Mouse (Mus musculus) liver, embryonic 15.5 days (tissue): ENCODE measurements at regions not wholly inside any gene's neighbourhood (a gene's known extent, or its start where the extent isn't known, plus 50 kb on each side); places are given as distances from the start of the nearest gene placed in this dataset.

Source experiments
- ATAC-seq: fragments of 200-750 bp; cut with Nextera tagmentation; 2 replicates; pipeline ENCODE4 v1.8.0; 2017; ENCODE audit warnings: moderate number of reproducible peaks, mild to moderate bottlenecking, moderate library complexity; ENCODE audit not compliant: insufficient read depth
- H3K27ac ChIP-seq: fragments of 300-500 bp; sonication (generic); replicated peaks from 2 replicates; pipeline ENCODE4 v1.5.1; 2015; ENCODE audit warnings: mild to moderate bottlenecking, inconsistent platforms
- H3K27me3 ChIP-seq: fragments of 300-500 bp; sonication (generic); 2 replicates; pipeline ENCODE4 v1.6.1; 2015; ENCODE audit warnings: mild to moderate bottlenecking, inconsistent platforms
- H3K36me3 ChIP-seq: fragments of 300-500 bp; sonication (generic); replicated peaks from 2 replicates; pipeline ENCODE4 v1.6.1; 2015; ENCODE audit warnings: moderate library complexity, mild to moderate bottlenecking, inconsistent platforms
- H3K4me1 ChIP-seq: fragments of 300-500 bp; sonication (generic); replicated peaks from 2 replicates; pipeline ENCODE4 v1.6.1; 2015; ENCODE audit warnings: inconsistent platforms
- H3K4me2 ChIP-seq: fragments of 300-500 bp; sonication (generic); 2 replicates; pipeline ENCODE4 v1.6.1; 2015; ENCODE audit warnings: moderate library complexity, mild to moderate bottlenecking, inconsistent platforms
- H3K4me3 ChIP-seq: fragments of 300-500 bp; sonication (generic); replicated peaks from 2 replicates; pipeline ENCODE4 v1.5.1; 2015; ENCODE audit warnings: mild to moderate bottlenecking, inconsistent platforms
- H3K9ac ChIP-seq: fragments of 300-500 bp; sonication (generic); 2 replicates; pipeline ENCODE4 v1.6.1; 2015; ENCODE audit warnings: moderate library complexity, mild to moderate bottlenecking, inconsistent platforms
- H3K9me3 ChIP-seq: fragments of 300-500 bp; sonication (generic); replicated peaks from 2 replicates; pipeline ENCODE4 v1.6.1; 2016; ENCODE audit warnings: inconsistent platforms
- whole genome bisulfite sequencing: fragments of 180-500 bp; shearing (Covaris S2); methylation state at CpG from one replicate; pipeline ENCODE4 v1.1.7; 2015; ENCODE audit warnings: mixed read lengths; ENCODE audit not compliant: insufficient replicate concordance; 5-methylcytosine and 5-hydroxymethylcytosine counted together

- Histone ChIP-seq H3K27ac (no peak overlapping the region), H3K9ac (no peak overlapping the region), H3K36me3 (no peaks in the 10 kb centered on the region), H3K4me2 (no peak overlapping the region), H3K4me1 (no peaks in the 10 kb centered on the region), H3K4me3 (no peak overlapping the region), H3K27me3 (no peaks in the 10 kb centered on the region), H3K9me3 (no peaks in the 10 kb centered on the region)
- ATAC-seq = no peak
- 75% methylated on average over 3 of the region's 3 CpGs for WGBS
These were observed 162.4 kb upstream of the Pter start for GRCm38 (mm10) chr2:12761461-12761860.

DNA sequence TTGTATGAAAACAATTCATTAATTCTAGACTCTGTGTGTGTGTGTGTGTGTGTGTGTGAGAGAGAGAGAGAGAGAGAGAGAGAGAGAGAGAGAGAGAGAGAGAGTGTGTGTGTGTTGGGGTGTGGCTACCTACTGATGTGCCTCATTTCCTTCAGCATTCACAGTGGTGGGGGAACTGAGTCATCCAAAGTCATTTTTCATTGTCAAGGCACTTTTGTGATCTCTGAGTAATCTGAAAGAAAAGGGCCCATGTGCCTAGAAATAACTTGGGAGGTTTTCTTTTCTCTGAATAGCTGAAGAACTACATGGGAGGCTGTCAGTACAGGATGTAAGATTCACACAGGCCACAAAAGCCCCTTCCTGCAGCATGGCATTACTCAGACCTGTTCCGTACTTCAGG is 159.3 kb upstream of the Pter start:
- no peak for ATAC-seq
- 52% methylated on average over 1 of the region's 1 CpGs for WGBS
- H3K36me3 ChIP-seq = no peaks in the 10 kb centered on the region
- no peaks in the 10 kb centered on the region for H3K4me1 ChIP-seq
- H3K4me3 ChIP-seq = no peak overlapping the region
- H3K27me3 ChIP-seq = no peaks in the 10 kb centered on the region
- no peak overlapping the region for H3K27ac ChIP-seq
- no peaks in the 10 kb centered on the region for H3K9me3 ChIP-seq
- no peak overlapping the region for H3K4me2 ChIP-seq
- H3K9ac ChIP-seq = no peak overlapping the region

GRCm38 (mm10) chr2:12765336-12765735 is 158.5 kb upstream of the Pter start:
- H3K27ac ChIP-seq = no peak overlapping the region
- WGBS = 73% methylated on average over 2 of the region's 2 CpGs
- H3K9ac ChIP-seq = no peak overlapping the region
- no peaks in the 10 kb centered on the region for H3K27me3 ChIP-seq
- H3K4me3 ChIP-seq = no peak overlapping the region
- H3K9me3 ChIP-seq = no peaks in the 10 kb centered on the region
- H3K4me2 ChIP-seq = no peak overlapping the region
- no peaks in the 10 kb centered on the region for H3K4me1 ChIP-seq
- H3K36me3 ChIP-seq = no peaks in the 10 kb centered on the region
- no peak for ATAC-seq

DNA sequence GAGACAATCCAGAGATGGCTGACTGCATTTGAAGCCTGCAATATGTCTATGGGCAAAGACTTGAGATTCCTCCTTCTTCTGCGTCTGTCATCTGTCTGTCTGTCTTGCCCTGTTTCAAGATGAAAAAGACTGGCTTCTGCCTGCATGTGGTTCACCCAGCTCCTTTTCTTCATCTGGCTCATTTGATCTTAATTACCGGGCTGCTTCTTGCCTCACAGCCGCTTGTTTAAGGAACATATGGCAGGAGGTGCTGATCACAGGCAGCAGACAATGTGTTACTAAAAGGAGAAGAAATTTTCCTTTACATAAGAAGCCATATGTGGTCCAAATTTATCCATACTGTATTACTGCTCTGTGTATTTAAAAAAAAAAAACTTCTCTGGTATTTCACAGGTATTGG is 147.0 kb upstream of the Pter start:
- no peaks in the 10 kb centered on the region for H3K27me3 ChIP-seq
- no peak for ATAC-seq
- 55% methylated on average over 3 of the region's 3 CpGs for WGBS
- H3K4me3 ChIP-seq = no peak overlapping the region
- no peak overlapping the region for H3K4me2 ChIP-seq
- H3K4me1 ChIP-seq = no peaks in the 10 kb centered on the region
- H3K36me3 ChIP-seq = no peaks in the 10 kb centered on the region
- no peak overlapping the region for H3K9ac ChIP-seq
- H3K27ac ChIP-seq = no peak overlapping the region
- no peaks in the 10 kb centered on the region for H3K9me3 ChIP-seq

- Histone ChIP-seq H3K4me2 (no peak overlapping the region), H3K27me3 (no peaks in the 10 kb centered on the region), H3K9me3 (no peaks in the 10 kb centered on the region), H3K36me3 (no peaks in the 10 kb centered on the region), H3K9ac (no peak overlapping the region), H3K4me1 (no peaks in the 10 kb centered on the region), H3K4me3 (no peak overlapping the region), H3K27ac (no peak overlapping the region)
- 32% methylated on average over 2 of the region's 2 CpGs for WGBS
- no peak for ATAC-seq
These were observed 146.1 kb upstream of the Pter start for GRCm38 (mm10) chr2:12777696-12778095.

DNA sequence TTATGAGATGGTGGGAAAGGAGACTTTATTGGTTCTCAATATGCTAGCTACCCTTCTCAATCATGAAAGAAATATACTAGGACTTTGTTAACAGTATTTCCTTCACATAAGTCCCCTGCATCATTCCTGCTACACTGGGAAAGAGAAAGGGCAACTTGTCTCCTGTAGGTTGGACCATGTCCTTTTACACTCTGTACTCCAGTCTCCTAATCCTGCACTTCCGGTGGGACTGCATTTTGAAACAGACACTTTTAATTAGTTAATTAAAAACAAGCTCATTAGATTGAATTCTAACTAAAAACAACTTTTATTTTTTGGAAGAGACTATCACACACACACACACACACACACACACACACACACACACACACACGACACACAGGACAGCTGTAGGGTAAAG is 131.2 kb upstream of the Pter start:
- no peak overlapping the region for H3K9ac ChIP-seq
- 60% methylated on average over 2 of the region's 2 CpGs for WGBS
- no peak for ATAC-seq
- no peak overlapping the region for H3K4me2 ChIP-seq
- no peak overlapping the region for H3K27ac ChIP-seq
- H3K36me3 ChIP-seq = no peaks in the 10 kb centered on the region
- H3K4me1 ChIP-seq = no peaks in the 10 kb centered on the region
- no peaks in the 10 kb centered on the region for H3K9me3 ChIP-seq
- H3K4me3 ChIP-seq = no peak overlapping the region
- H3K27me3 ChIP-seq = no peaks in the 10 kb centered on the region

- Histone ChIP-seq H3K27me3 (no peaks in the 10 kb centered on the region), H3K36me3 (no peaks in the 10 kb centered on the region), H3K4me2 (no peak overlapping the region), H3K4me1 (no peaks in the 10 kb centered on the region), H3K4me3 (no peak overlapping the region), H3K9ac (no peak overlapping the region), H3K27ac (no peak overlapping the region), H3K9me3 (no peaks in the 10 kb centered on the region)
- ATAC-seq = no peak
- 19% methylated on average over 1 of the region's 1 CpGs for WGBS
These were observed 126.1 kb upstream of the Pter start for GRCm38 (mm10) chr2:12797615-12798169.

DNA sequence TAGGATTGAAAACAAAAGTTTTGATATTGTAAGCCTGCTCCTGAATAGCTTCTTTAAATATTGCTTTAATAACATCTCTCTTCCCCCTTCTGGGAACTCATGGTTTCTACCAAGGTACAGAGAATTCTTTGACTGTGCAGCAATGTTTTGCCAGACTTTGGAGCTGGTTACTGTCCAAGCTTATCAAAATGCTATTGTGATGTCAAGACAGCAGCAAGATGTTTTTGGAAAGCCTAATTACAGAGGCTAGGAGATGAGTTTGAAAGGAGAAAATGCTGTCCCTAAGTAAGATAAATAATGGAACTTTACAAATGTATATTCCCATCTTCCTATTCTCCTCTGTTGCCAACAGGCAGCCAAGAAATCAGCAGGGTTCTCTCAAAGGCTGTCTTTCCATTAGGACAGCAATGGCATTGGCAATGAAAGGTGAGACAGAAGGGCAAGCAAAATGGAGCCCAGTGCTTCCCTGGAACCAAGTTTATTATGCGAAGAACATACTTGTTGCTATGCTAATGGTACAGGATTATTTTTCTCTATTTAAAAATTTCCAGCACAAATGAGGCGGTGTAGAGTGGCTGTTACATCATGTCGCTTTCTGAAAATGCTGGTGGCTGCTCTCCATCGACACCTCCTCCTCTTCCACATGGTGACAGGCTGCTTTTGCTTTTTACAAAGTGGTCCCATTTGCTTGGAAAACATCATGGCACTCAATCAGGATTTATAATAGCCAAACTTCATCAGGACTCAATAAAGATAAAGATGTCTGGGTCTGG is 124.5 kb upstream of the Pter start:
- 69% methylated on average over 4 of the region's 4 CpGs for WGBS
- Histone ChIP-seq H3K36me3 (no peaks in the 10 kb centered on the region), H3K4me1 (no peaks in the 10 kb centered on the region), H3K4me3 (no peak overlapping the region), H3K9me3 (no peaks in the 10 kb centered on the region), H3K9ac (no peak overlapping the region), H3K27me3 (no peaks in the 10 kb centered on the region), H3K4me2 (no peak overlapping the region), H3K27ac (no peak overlapping the region)
- ATAC-seq = no peak

DNA sequence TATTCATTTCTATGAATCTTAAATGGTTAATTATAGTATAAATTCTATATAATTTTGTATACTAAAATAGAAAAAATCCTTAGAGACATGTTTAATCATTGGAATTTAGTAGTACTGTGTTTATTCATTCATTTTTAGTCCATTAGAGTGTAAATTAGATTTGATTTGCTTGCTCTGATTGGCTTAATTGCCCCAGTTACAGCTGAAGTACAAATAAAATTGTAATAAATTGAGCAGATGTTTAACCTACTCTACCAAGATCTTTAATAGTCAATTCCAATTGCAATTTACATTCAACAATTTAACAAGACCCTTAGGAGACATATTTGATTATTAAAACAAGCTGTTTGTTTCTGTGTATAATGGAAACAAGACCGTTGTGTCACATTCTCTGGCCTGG is 121.2 kb upstream of the Pter start:
- ATAC-seq = no peak
- H3K9me3 ChIP-seq = no peaks in the 10 kb centered on the region
- no peak overlapping the region for H3K4me3 ChIP-seq
- H3K4me1 ChIP-seq = no peaks in the 10 kb centered on the region
- no peaks in the 10 kb centered on the region for H3K36me3 ChIP-seq
- no peak overlapping the region for H3K9ac ChIP-seq
- no peak overlapping the region for H3K4me2 ChIP-seq
- 79% methylated on average over 1 of the region's 1 CpGs for WGBS
- no peak overlapping the region for H3K27ac ChIP-seq
- no peaks in the 10 kb centered on the region for H3K27me3 ChIP-seq

DNA sequence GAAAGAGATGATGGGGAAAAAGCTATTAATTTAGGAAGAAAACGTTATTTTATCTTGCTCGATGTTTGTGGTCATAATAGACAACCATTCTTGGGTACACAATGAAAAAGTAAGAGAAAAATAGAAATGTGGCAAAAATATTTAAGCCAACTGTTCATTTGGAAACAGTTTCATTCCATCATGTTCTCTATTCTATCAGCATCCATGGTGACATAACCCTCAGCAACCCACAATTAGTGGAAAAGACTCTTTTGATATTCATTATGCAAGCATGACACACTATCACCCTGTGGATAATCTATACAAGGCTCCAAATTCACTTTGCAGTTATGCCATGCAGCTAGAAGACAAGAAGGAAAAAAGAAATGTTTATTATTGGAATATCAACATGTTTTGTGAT is 118.7 kb upstream of the Pter start:
- no peaks in the 10 kb centered on the region for H3K36me3 ChIP-seq
- 54% methylated on average over 2 of the region's 2 CpGs for WGBS
- no peak for ATAC-seq
- H3K9ac ChIP-seq = no peak overlapping the region
- H3K4me2 ChIP-seq = no peak overlapping the region
- H3K4me3 ChIP-seq = no peak overlapping the region
- no peaks in the 10 kb centered on the region for H3K9me3 ChIP-seq
- no peak overlapping the region for H3K27ac ChIP-seq
- no peaks in the 10 kb centered on the region for H3K27me3 ChIP-seq
- H3K4me1 ChIP-seq = no peaks in the 10 kb centered on the region

DNA sequence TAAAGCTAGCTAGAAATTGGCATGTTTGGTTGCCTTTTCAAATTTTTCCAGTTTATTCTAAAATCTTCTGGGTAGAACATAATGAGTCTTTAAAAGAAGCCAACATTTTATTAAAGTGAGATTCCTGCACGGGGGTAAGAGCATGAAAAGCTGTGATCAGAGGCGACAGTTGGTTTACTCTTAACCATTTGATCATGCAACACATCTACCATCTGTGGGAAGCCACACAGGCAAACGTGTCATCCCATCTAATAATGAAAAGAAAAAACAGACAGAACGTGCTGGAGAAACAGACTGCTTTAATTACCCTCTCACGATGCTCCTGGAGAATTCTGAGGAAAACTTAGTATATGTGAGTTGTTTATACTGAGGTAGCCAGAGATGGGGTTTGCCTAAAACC is 115.4 kb upstream of the Pter start:
- 50% methylated on average over 5 of the region's 5 CpGs for WGBS
- no peak for ATAC-seq
- no peaks in the 10 kb centered on the region for H3K27me3 ChIP-seq
- H3K36me3 ChIP-seq = no peaks in the 10 kb centered on the region
- no peaks in the 10 kb centered on the region for H3K4me1 ChIP-seq
- no peak overlapping the region for H3K9ac ChIP-seq
- no peak overlapping the region for H3K27ac ChIP-seq
- no peak overlapping the region for H3K4me3 ChIP-seq
- no peaks in the 10 kb centered on the region for H3K9me3 ChIP-seq
- no peak overlapping the region for H3K4me2 ChIP-seq

DNA sequence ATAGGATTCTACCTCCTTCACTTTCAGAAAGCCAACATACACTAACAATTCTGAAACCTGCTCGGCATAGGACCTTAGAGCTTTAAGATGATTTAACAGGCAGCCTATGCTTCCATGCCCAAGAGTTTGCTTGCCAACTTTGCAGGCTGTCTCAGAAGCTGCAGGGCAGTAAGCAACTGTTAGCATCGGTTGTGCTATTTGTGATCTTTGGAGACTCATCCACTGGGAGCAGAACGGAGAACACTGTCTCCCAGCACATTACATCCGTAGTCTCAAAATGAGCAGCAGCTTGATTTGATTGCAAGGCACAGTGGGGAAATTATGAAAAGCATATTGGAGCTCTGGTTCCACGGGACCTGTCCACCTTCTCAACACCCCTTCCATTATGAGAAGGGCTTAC is 108.5 kb upstream of the Pter start:
- WGBS = 63% methylated on average over 5 of the region's 5 CpGs

More for the DNA sequence above, 108.5 kb upstream of the Pter start:
- no peak for ATAC-seq
- no peaks in the 10 kb centered on the region for H3K27me3 ChIP-seq
- H3K27ac ChIP-seq = no peak overlapping the region
- H3K9ac ChIP-seq = no peak overlapping the region
- H3K4me3 ChIP-seq = no peak overlapping the region
- H3K36me3 ChIP-seq = no peaks in the 10 kb centered on the region
- no peaks in the 10 kb centered on the region for H3K9me3 ChIP-seq
- no peak overlapping the region for H3K4me2 ChIP-seq
- no peaks in the 10 kb centered on the region for H3K4me1 ChIP-seq
